Mouse (Mus musculus): Measurements from ENCODE around the gene Dock6. TPM values are rescaled to one million over a fixed set of nuclear protein-coding genes. Genes with fewer than 3 reads are reported as not detected.

The Dock6 gene
- polyA plus RNA-seq, 1 experiment from 2014 or later: 24.4 TPM

DNA sequence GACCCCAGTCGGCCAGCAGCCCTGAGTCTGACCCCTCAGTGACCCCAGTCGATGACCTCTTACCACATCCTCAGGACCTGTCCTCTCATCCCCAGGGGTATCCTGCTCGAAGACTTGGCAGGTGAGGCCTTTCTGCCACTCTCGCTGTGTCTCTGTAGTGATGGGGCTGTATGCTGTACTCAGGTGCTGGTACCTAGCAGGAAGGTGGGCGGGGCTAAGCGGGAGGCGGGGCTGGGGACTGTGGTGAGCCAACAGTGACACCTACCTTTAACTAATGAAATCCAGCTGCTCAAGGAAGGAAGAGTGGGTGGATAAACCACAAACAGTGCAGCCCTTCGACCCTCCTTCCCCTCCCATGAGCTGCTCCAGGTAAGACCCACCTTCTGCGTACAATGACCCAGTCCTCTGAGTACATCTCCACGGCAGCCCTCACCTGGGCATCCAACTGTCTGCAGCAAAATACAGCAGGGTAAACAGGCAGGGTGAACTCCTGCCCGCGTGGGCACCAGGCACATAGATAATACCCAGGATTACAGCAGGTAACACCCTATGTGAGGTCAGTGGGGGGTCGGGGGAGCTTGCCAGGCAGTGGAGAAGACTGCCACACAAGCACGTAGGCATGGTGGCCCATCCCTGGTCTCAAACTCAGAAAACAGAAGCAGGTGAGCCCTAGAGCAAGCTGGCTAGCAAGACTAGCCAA, 6.9 kb downstream of the Dock6 start:
- no peaks in the 10 kb centered on the region for H3K9me3 ChIP-seq (replicated peaks)
- 0 out of 2 replicates have a peak, but pooled peaks cover 17% of the 10 kb centered on the region for H3K36me3 ChIP-seq
- H3K4me3 ChIP-seq: no peak overlapping the region
- no peak for ATAC-seq (ENCODE audit: low FRiP score)
- no peaks in the 10 kb centered on the region for H3K27me3 ChIP-seq
- no peak overlapping the region for H3K9ac ChIP-seq
- H3K27ac ChIP-seq: no peak overlapping the region
- 57% methylated on average over 14 of the region's 14 CpGs for WGBS
- peaks cover 25% of the 10 kb centered on the region for H3K4me1 ChIP-seq
- H3K4me2 ChIP-seq (replicated peaks): no peak overlapping the region

DNA sequence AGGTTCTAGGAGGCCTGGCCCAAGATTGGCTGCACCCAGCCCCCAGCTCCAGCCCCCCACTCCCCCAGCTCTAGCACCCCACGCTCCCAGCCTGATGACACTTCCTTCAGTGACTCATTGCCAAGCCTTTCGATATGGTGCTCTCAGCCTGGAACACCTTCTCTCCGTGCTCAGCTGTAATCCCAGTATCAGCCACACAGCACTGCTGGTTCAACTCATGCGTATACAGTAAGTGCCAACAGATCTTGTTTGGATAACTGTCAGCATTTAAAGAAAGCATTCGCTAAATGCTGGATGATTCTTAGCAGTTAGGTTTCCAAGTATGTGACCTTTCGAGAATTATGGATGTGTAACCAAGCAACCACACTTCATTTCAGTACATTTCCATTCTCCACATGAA, 9.3 kb downstream of the Dock6 start:
- H3K4me3 ChIP-seq: no peak overlapping the region
- 87% methylated on average over 6 of the region's 6 CpGs for WGBS
- H3K36me3 ChIP-seq: 0 out of 2 replicates have a peak, but pooled peaks cover 24% of the 10 kb centered on the region
- no peak overlapping the region for H3K4me2 ChIP-seq (replicated peaks)
- no peak overlapping the region for H3K9ac ChIP-seq
- no peaks in the 10 kb centered on the region for H3K9me3 ChIP-seq (replicated peaks)
- no peak overlapping the region for H3K27ac ChIP-seq
- H3K4me1 ChIP-seq: peaks cover 16% of the 10 kb centered on the region
- no peak for ATAC-seq (ENCODE audit: low FRiP score)
- no peaks in the 10 kb centered on the region for H3K27me3 ChIP-seq

DNA sequence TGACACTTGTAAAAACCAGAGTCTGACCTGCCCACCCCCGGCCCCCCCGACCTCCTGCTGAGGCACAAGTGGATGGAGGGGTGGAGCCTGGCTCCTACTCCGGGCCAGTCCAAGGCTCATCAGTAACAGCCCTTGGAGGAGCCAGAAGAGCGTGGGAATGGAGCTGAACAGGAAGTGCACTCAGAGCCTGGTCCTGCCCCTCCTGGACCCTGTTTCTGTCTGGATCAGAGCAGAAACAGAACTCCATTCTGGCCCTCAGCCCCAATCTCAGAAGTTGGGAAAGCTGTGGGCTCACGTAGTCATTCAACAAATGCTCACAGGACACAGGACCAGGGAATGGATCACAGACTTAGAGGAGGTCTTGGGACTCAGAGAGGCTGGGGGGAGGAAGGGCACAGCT, 10.0 kb downstream of the Dock6 start:
- Histone ChIP-seq H3K4me2 (replicated peaks) (no peak overlapping the region), H3K9ac (no peak overlapping the region), H3K27ac (no peak overlapping the region), H3K27me3 (no peaks in the 10 kb centered on the region), H3K36me3 (0 out of 2 replicates have a peak, but pooled peaks cover 24% of the 10 kb centered on the region), H3K9me3 (replicated peaks) (no peaks in the 10 kb centered on the region), H3K4me1 (peaks cover 10% of the 10 kb centered on the region), H3K4me3 (no peak overlapping the region)
- ATAC-seq (ENCODE audit: low FRiP score): no peak
- WGBS: 53% methylated on average over 5 of the region's 5 CpGs

DNA sequence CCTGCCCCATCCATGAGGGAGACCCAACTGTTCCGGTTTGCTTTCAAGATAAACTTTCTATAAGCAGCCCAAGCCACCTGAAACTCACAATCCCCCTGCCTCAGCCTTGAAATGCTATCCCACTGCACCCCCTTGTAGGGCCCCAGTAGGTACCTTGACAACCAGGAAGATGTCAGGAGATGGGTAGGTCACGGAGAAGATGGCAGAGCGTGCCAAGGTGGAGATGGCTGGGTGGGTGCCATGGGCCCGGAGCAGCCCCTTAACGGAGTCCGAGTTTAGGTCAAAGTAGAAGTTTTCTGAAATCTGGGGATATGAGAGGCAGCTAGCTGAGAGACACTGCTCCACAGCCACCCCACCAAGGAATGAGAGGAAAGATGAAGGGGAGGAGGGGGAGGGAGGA, 11.1 kb downstream of the Dock6 start:
- H3K36me3 ChIP-seq: 0 out of 2 replicates have a peak, but pooled peaks cover 28% of the 10 kb centered on the region
- no peaks in the 10 kb centered on the region for H3K27me3 ChIP-seq
- H3K9me3 ChIP-seq (replicated peaks): no peaks in the 10 kb centered on the region
- no peak for ATAC-seq (ENCODE audit: low FRiP score)
- H3K4me3 ChIP-seq: no peak overlapping the region
- 96% methylated on average over 6 of the region's 6 CpGs for WGBS
- H3K4me1 ChIP-seq: no peaks in the 10 kb centered on the region
- H3K4me2 ChIP-seq (replicated peaks): no peak overlapping the region
- H3K27ac ChIP-seq: no peak overlapping the region
- H3K9ac ChIP-seq: no peak overlapping the region

DNA sequence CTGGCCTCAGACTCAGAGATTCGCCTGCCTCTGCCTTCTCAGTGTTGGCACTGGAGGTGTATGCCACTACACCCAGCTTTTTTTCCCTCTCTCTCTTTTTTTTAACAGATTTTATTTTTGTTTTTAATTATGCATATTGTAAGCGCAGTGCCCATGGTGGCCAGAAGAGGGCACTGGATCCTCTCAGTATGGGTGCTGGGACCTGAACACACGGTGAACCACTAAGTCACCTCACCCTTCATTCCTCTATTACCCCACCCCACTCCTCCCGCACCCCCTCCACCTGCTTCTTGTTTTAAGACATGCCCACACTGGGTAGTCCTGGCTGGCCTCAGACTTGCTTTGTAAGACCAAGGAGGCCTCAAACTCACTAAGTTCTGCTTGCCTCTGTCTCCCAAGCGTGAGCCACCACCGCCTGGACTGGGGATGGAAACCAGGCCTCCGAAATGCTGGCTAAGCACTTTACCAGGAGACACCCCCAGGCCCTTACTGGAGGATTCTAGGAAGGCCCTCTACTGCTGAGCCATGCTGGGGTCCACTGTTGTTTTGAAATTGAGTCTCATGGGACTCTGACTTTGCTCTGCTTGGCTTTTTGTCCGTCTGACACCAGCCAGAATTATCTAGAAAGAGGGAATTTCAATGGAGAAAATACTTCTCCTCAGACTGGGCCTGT, 12.2 kb downstream of the Dock6 start:
- H3K27me3 ChIP-seq: no peaks in the 10 kb centered on the region
- ATAC-seq (ENCODE audit: low FRiP score): peak; percentile 62; the same call in 1 of the 2 replicates
- 56% methylated on average over 8 of the region's 8 CpGs for WGBS
- no peaks in the 10 kb centered on the region for H3K9me3 ChIP-seq (replicated peaks)
- H3K9ac ChIP-seq: no peak overlapping the region
- no peak overlapping the region for H3K4me2 ChIP-seq (replicated peaks)
- H3K4me1 ChIP-seq: no peaks in the 10 kb centered on the region
- peaks cover 27% of the 10 kb centered on the region; the same call in 1 of the 2 replicates for H3K36me3 ChIP-seq
- no peak overlapping the region for H3K27ac ChIP-seq
- H3K4me3 ChIP-seq: no peak overlapping the region

DNA sequence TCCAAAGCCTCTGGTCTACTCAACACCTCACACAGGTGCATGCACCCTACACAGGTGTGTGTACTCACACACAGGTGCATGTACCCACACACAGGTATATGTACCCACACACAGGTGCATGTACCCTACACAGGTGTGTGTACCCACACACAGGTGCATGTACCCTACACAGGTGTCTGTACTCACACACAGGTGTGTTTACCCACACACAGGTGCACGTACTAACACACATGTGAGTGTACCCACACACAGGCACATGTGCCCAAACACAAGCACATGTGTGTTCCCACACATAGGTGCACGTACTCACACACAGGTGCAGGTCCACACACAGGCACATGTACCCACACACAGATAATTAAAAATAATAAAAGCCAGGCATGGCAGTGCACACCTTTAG, 14.7 kb downstream of the Dock6 start:
- H3K27me3 ChIP-seq: no peaks in the 10 kb centered on the region
- H3K36me3 ChIP-seq: peaks cover 21% of the 10 kb centered on the region; the same call in 1 of the 2 replicates
- H3K4me3 ChIP-seq: no peak overlapping the region
- no peak overlapping the region for H3K4me2 ChIP-seq (replicated peaks)
- no peak overlapping the region for H3K27ac ChIP-seq
- no peaks in the 10 kb centered on the region for H3K4me1 ChIP-seq
- no peaks in the 10 kb centered on the region for H3K9me3 ChIP-seq (replicated peaks)
- H3K9ac ChIP-seq: no peak overlapping the region
- 96% methylated on average over 2 of the region's 2 CpGs for WGBS
- ATAC-seq (ENCODE audit: low FRiP score): no peak

DNA sequence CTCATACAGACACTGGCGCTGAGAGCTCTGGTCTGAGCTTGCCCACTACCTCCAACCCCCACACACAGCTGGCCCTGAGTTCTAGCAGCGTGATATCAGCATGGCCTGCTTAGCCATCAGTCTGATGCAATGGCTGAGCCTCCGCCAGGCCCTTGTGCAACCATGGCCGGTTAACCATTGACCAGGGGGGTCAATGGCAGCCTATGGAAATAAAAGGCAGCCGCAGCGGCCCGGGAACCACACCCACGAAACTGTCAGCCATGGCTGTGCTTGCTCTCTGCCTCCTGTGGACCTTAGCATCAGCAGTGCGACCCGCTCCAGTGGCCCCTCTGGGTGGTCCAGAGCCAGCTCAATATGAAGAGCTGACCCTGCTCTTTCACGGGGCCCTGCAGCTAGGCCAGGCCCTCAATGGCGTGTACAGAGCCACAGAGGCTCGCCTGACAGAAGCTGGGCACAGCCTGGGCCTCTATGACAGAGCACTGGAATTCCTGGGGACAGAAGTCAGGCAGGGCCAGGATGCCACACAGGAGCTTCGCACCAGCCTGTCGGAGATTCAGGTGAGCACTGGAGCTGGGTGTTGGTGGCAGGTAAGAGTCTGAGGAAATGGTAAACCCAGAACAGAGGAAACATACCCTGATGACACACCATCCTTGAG, 17.1 kb downstream of the Dock6 start, which contains the start of gene Angptl8:
Angptl8 (plus strand) TSS at position 253 of the 655 bp plus-strand sequence.
- WGBS: 73% methylated on average over 15 of the region's 15 CpGs
- Histone ChIP-seq H3K27ac (no peak within 1 kb of the TSS), H3K4me3 (no peak within 1 kb of the TSS), H3K9ac (no peak within 1 kb of the TSS), H3K4me2 (replicated peaks) (no peak within 1 kb of the TSS), H3K27me3 (no peaks in the 10 kb centered on the region), H3K9me3 (replicated peaks) (no peaks in the 10 kb centered on the region), H3K36me3 (peaks cover 15% of the 10 kb centered on the region; the same call in 1 of the 2 replicates), H3K4me1 (no peaks in the 10 kb centered on the region)
- ATAC-seq (ENCODE audit: low FRiP score): no peak

DNA sequence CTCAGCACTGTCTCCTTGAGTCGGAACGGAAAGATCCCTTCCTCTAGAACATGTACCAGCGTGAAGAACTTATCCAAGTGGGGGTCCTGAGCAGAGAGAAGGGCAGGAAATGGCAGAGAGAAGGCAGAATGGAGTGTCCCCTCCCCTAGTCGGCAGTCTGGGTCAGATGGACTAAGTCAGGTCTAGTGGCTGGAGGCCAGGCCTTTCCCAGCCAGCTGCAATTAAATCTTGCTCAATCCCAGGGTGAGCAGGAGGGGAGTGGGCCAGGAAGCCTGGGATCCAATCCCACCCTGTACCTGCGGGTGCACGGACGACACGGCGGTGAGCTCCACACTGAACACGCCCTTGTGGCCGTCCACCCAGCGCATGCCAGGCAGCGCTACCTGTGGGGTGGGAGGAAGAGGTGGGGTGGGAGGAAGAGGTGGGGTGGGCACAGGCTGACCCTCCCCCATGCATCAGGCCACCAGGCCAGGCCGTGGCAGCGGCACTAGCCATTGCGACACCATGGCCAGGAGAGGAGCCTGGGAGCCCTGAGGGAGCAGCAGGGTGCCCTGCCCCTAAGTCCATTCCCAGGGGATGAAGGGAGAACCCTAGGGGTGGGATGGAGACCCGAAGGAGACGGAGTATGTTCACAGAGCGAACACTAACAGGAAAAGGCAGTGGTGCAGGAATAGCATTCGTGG, 20.7 kb downstream of the Dock6 start:
- no peaks in the 10 kb centered on the region for H3K4me1 ChIP-seq
- H3K27me3 ChIP-seq: no peaks in the 10 kb centered on the region
- no peak overlapping the region for H3K4me2 ChIP-seq (replicated peaks)
- no peak for ATAC-seq (ENCODE audit: low FRiP score)
- no peaks in the 10 kb centered on the region for H3K9me3 ChIP-seq (replicated peaks)
- 0 out of 2 replicates have a peak overlapping the region, but pooled peaks have one; percentile 13 for H3K9ac ChIP-seq
- WGBS: 89% methylated on average over 20 of the region's 20 CpGs
- peaks cover 11% of the 10 kb centered on the region; the same call in 1 of the 2 replicates for H3K36me3 ChIP-seq
- no peak overlapping the region for H3K27ac ChIP-seq
- H3K4me3 ChIP-seq: no peak overlapping the region

DNA sequence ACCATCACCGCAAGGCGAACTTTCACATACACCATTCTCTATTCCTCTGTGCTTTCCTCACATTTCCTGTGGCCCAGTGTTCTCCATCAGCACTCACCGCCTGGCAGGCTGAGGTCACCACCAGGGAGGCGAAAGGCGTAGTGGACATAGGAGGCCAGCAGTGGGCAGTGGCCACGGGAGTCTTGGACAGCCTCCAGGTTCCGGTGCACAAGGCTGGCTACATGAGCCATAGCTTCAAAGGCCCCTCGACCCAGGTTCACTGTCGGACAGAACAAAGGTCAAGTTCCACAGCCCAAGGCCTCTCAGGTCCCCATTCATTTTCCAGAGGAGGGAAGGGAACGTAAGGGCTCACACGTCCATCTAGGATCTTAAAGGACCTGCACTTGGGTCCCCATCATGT, 21.5 kb downstream of the Dock6 start:
- WGBS: 89% methylated on average over 11 of the region's 11 CpGs
- Histone ChIP-seq H3K27me3 (no peaks in the 10 kb centered on the region), H3K9me3 (replicated peaks) (no peaks in the 10 kb centered on the region), H3K4me1 (no peaks in the 10 kb centered on the region), H3K4me3 (no peak overlapping the region), H3K27ac (no peak overlapping the region), H3K36me3 (peaks cover 10% of the 10 kb centered on the region; the same call in 1 of the 2 replicates), H3K4me2 (replicated peaks) (no peak overlapping the region), H3K9ac (no peak overlapping the region)
- ATAC-seq (ENCODE audit: low FRiP score): no peak

DNA sequence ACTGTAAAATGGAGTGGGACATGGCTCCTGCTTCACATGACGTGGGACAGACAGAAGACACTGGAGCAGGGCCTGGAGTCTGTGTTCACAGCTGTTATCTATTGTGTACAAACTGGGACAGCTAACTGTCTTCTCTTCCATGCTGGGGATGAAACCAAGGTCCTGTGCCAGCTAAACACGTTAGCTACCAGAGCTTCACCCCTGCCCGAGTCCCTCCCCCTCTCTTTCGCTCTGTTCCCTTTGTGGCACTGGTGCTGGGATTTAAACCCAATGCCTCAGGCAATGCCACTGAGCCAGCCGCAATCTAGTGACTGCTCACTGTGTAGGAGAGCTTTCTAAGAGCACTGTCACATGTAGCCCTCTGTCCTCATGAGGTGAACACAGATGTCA, 22.0 kb downstream of the Dock6 start:
- peaks cover 9% of the 10 kb centered on the region; the same call in 1 of the 2 replicates for H3K36me3 ChIP-seq
- H3K4me2 ChIP-seq (replicated peaks): no peak overlapping the region
- no peak for ATAC-seq (ENCODE audit: low FRiP score)
- no peak overlapping the region for H3K27ac ChIP-seq
- no peaks in the 10 kb centered on the region for H3K9me3 ChIP-seq (replicated peaks)
- WGBS: 89% methylated on average over 5 of the region's 5 CpGs
- H3K9ac ChIP-seq: no peak overlapping the region
- H3K4me3 ChIP-seq: no peak overlapping the region
- peaks cover 2% of the 10 kb centered on the region; the same call in 1 of the 2 replicates for H3K4me1 ChIP-seq
- H3K27me3 ChIP-seq: no peaks in the 10 kb centered on the region

DNA sequence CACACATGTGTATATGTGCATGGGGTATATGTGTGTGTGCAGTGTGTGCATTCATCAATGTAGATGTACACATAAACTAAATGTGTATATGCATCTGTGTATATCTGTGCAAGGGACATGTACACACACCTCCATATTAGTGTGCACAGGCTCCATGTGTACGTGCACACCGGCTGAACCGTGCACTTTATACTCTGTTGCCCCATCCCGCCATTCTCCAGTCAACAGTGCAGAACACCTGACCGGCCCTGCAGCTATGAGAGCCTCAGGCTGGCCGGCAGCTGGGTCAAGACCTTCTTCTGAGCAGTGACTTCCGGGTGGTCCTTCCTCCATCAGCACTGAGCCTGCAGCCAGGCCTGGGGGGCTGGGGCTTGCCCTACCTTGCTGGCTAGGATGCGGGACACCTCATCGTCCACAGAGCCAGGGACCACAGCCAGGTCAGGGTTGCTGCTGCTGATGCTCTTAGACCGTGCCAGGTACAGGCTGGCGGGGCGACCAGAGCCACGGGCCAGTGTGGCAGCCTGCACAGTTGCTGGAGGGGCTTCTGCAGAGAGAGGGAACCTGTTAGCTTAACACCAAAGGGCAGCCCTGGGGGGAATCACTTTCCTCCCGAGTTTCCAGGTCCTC, 22.5 kb downstream of the Dock6 start:
- H3K9ac ChIP-seq: no peak overlapping the region
- H3K27me3 ChIP-seq: no peaks in the 10 kb centered on the region
- ATAC-seq (ENCODE audit: low FRiP score): no peak
- peaks cover 7% of the 10 kb centered on the region; the same call in 1 of the 2 replicates for H3K4me1 ChIP-seq
- no peak overlapping the region for H3K4me3 ChIP-seq
- 92% methylated on average over 14 of the region's 14 CpGs for WGBS
- no peak overlapping the region for H3K27ac ChIP-seq
- H3K9me3 ChIP-seq (replicated peaks): no peaks in the 10 kb centered on the region
- no peak overlapping the region for H3K4me2 ChIP-seq (replicated peaks)
- H3K36me3 ChIP-seq: 0 out of 2 replicates have a peak, but pooled peaks cover 7% of the 10 kb centered on the region
